Mouse (Mus musculus): ENCODE results near the gene Cfap61.

Gene Cfap61

GRCm38 (mm10) chr2:146255636-146256035, 321.1 kb downstream of the Cfap61 start:
- no peak for DNase-seq (ENCODE audit: extremely low read depth, low read depth, low spot score)

- no peak for DNase-seq (ENCODE audit: extremely low read depth, low read depth, low spot score)
Measured at GRCm38 (mm10) chr2:146256321-146256875, 321.8 kb downstream of the Cfap61 start.

- no peak for DNase-seq (ENCODE audit: extremely low read depth, low read depth, low spot score)
Measured at GRCm38 (mm10) chr2:146257037-146257436, 322.5 kb downstream of the Cfap61 start.

GRCm38 (mm10) chr2:146257609-146258008, 323.0 kb downstream of the Cfap61 start:
- DNase-seq (ENCODE audit: extremely low read depth, low read depth, low spot score): no peak

GRCm38 (mm10) chr2:146258736-146259469, 324.3 kb downstream of the Cfap61 start:
- DNase-seq (ENCODE audit: extremely low read depth, low read depth, low spot score): no peak

GRCm38 (mm10) chr2:146259787-146260560, 325.4 kb downstream of the Cfap61 start:
- no peak for DNase-seq (ENCODE audit: extremely low read depth, low read depth, low spot score)

GRCm38 (mm10) chr2:146261146-146261545, 326.6 kb downstream of the Cfap61 start:
- DNase-seq (ENCODE audit: extremely low read depth, low read depth, low spot score): no peak

- DNase-seq (ENCODE audit: extremely low read depth, low read depth, low spot score): no peak
Measured at GRCm38 (mm10) chr2:146262215-146262614, 327.6 kb downstream of the Cfap61 start.

- no peak for DNase-seq (ENCODE audit: extremely low read depth, low read depth, low spot score)
Measured at GRCm38 (mm10) chr2:146262966-146263365, 328.4 kb downstream of the Cfap61 start.

Data from fat pad, adult 2 months (tissue).